Mouse (Mus musculus) E14TG2a.4 (cell line): ENCODE data around the gene Agmo.

Experiments
- CTCF ChIP-seq: conservative IDR thresholded peaks from 2 replicates; pipeline ENCODE4 v1.5.1; 2014; ENCODE audit warnings: low read length
- POU5F1 ChIP-seq: IDR thresholded peaks from 2 replicates; pipeline ENCODE4 v1.6.1; 2014; ENCODE audit warnings: low read length, borderline replicate concordance

- TF ChIP-seq CTCF (no peak), POU5F1 (no peak)
Observed at GRCm38 (mm10) chr12:37244876-37245275, 3.4 kb downstream of the Agmo start.
